Mouse (Mus musculus) neural tube, embryonic 14.5 days (tissue): ENCODE results near the gene Kcnt1. TPM values are rescaled to one million over a fixed set of nuclear protein-coding genes. Genes with fewer than 3 reads are reported as not detected.

Experiments
- ATAC-seq: fragments of 200-750 bp; cut with Nextera tagmentation; 2 replicates; pipeline ENCODE4 v1.8.0; 2017; ENCODE audit warnings: low read depth, mild to moderate bottlenecking, moderate TSS enrichment, moderate library complexity
- H3K27ac ChIP-seq: fragments of 300-500 bp; sonication (generic); 2 replicates; pipeline ENCODE4 v1.5.1; 2014; ENCODE audit warnings: low read depth, mild to moderate bottlenecking, control low read depth, low read length, moderate library complexity, mixed read lengths
- H3K27me3 ChIP-seq: fragments of 300-500 bp; sonication (generic); 2 replicates; pipeline ENCODE4 v1.6.1; 2014; ENCODE audit warnings: low read length; ENCODE audit not compliant: control insufficient read depth, insufficient read depth
- H3K36me3 ChIP-seq: fragments of 300-500 bp; sonication (generic); 2 replicates; pipeline ENCODE4 v1.6.1; 2014; ENCODE audit warnings: low read length, mixed read lengths; ENCODE audit not compliant: control insufficient read depth, insufficient read depth
- H3K4me1 ChIP-seq: fragments of 300-500 bp; sonication (generic); 2 replicates; pipeline ENCODE4 v1.6.1; 2014; ENCODE audit warnings: low read length; ENCODE audit not compliant: control insufficient read depth, insufficient read depth
- H3K4me2 ChIP-seq: fragments of 300-500 bp; sonication (generic); 2 replicates; pipeline ENCODE4 v1.6.1; 2014; ENCODE audit warnings: mild to moderate bottlenecking, low read depth, low read length, control low read depth
- H3K4me3 ChIP-seq: fragments of 300-500 bp; sonication (generic); 2 replicates; pipeline ENCODE4 v1.5.1; 2014; ENCODE audit warnings: low read depth, low read length, control low read depth, mixed read lengths
- H3K9ac ChIP-seq: fragments of 300-500 bp; sonication (generic); replicated peaks from 2 replicates; pipeline ENCODE4 v1.6.1; 2014; ENCODE audit warnings: low read depth, mild to moderate bottlenecking, control low read depth, low read length, mixed read lengths
- H3K9me3 ChIP-seq: fragments of 300-500 bp; sonication (generic); 2 replicates; pipeline ENCODE4 v1.6.1; 2016; ENCODE audit warnings: low read length; ENCODE audit not compliant: control insufficient read depth
- WGBS: fragments of 180-500 bp; shearing (Covaris S2); extraction: QIAGEN DNeasy Blood & Tissue Kit; methylation state at CpG from one replicate; pipeline ENCODE4 v1.1.7; 2014; 5-methylcytosine and 5-hydroxymethylcytosine counted together
- polyA plus RNA-seq: library from polyadenylated mRNA; unstranded; fragments of >200 nt; fragmentation: Nextera tagmentation; extraction: Ambion mirVana; gene quantifications from 2 replicates; pipeline ENCODE4 v1.2.1, GENCODE M21; 2014

Kcnt1 gene
- polyA plus RNA-seq, 1 experiment from 2014 or later: 22.9 TPM

- H3K27me3 ChIP-seq: no peaks in the 10 kb centered on the region
- 90% methylated on average over 3 of the region's 3 CpGs for WGBS
- H3K9ac ChIP-seq: no peak overlapping the region
- H3K27ac ChIP-seq: no peak overlapping the region
- no peak for ATAC-seq
- H3K4me1 ChIP-seq: no peaks in the 10 kb centered on the region
- no peaks in the 10 kb centered on the region for H3K36me3 ChIP-seq
- no peaks in the 10 kb centered on the region for H3K9me3 ChIP-seq
- no peak overlapping the region for H3K4me2 ChIP-seq
- no peak overlapping the region for H3K4me3 ChIP-seq
Observed at GRCm38 (mm10) chr2:25844097-25844496, 19.4 kb upstream of the Kcnt1 start.

GRCm38 (mm10) chr2:25846516-25846915, 17.0 kb upstream of the Kcnt1 start:
- Histone ChIP-seq H3K4me3 (no peak overlapping the region), H3K4me2 (no peak overlapping the region), H3K36me3 (no peaks in the 10 kb centered on the region), H3K4me1 (no peaks in the 10 kb centered on the region), H3K9me3 (no peaks in the 10 kb centered on the region), H3K27ac (no peak overlapping the region), H3K9ac (no peak overlapping the region), H3K27me3 (no peaks in the 10 kb centered on the region)
- ATAC-seq: no peak
- WGBS: 82% methylated on average over 8 of the region's 8 CpGs

GRCm38 (mm10) chr2:25847226-25847625, 16.3 kb upstream of the Kcnt1 start, which contains the start of gene Sohlh1:
Gene Sohlh1 (minus strand): TSS chr2:25847248.
- H3K4me3 ChIP-seq: no peak within 1 kb of the TSS
- H3K4me1 ChIP-seq: no peaks in the 10 kb centered on the region
- no peak for ATAC-seq
- no peak within 1 kb of the TSS for H3K4me2 ChIP-seq
- H3K27me3 ChIP-seq: no peaks in the 10 kb centered on the region
- no peaks in the 10 kb centered on the region for H3K9me3 ChIP-seq
- H3K36me3 ChIP-seq: no peaks in the 10 kb centered on the region
- no peak within 1 kb of the TSS for H3K27ac ChIP-seq
- 78% methylated on average over 12 of the region's 16 CpGs for WGBS
- no peak within 1 kb of the TSS for H3K9ac ChIP-seq

GRCm38 (mm10) chr2:25850330-25850729, 13.2 kb upstream of the Kcnt1 start:
- no peak for ATAC-seq
- Histone ChIP-seq H3K36me3 (no peaks in the 10 kb centered on the region), H3K4me1 (no peaks in the 10 kb centered on the region), H3K27ac (no peak overlapping the region), H3K27me3 (no peaks in the 10 kb centered on the region), H3K4me3 (no peak overlapping the region), H3K9me3 (no peaks in the 10 kb centered on the region), H3K4me2 (no peak overlapping the region), H3K9ac (no peak overlapping the region)
- WGBS: 17% methylated on average over 4 of the region's 4 CpGs

GRCm38 (mm10) chr2:25852626-25853025, 10.9 kb upstream of the Kcnt1 start:
- H3K27me3 ChIP-seq: no peaks in the 10 kb centered on the region
- no peak overlapping the region for H3K4me3 ChIP-seq
- H3K27ac ChIP-seq: no peak overlapping the region
- H3K4me1 ChIP-seq: no peaks in the 10 kb centered on the region
- no peaks in the 10 kb centered on the region for H3K9me3 ChIP-seq
- no peak overlapping the region for H3K9ac ChIP-seq
- no peaks in the 10 kb centered on the region for H3K36me3 ChIP-seq
- no peak overlapping the region for H3K4me2 ChIP-seq
- no peak; the same call in 1 of the 2 replicates for ATAC-seq
- 45% methylated on average over 3 of the region's 3 CpGs for WGBS

GRCm38 (mm10) chr2:25853998-25854397, 9.5 kb upstream of the Kcnt1 start:
- no peaks in the 10 kb centered on the region for H3K9me3 ChIP-seq
- H3K36me3 ChIP-seq: no peaks in the 10 kb centered on the region
- ATAC-seq: no peak
- no peak overlapping the region for H3K27ac ChIP-seq
- no peaks in the 10 kb centered on the region for H3K4me1 ChIP-seq
- H3K9ac ChIP-seq: no peak overlapping the region
- no peaks in the 10 kb centered on the region for H3K27me3 ChIP-seq
- 83% methylated on average over 5 of the region's 5 CpGs for WGBS
- H3K4me3 ChIP-seq: no peak overlapping the region
- no peak overlapping the region for H3K4me2 ChIP-seq

GRCm38 (mm10) chr2:25859891-25860290, 3.6 kb upstream of the Kcnt1 start:
- Histone ChIP-seq H3K4me2 (no peak overlapping the region), H3K27me3 (no peaks in the 10 kb centered on the region; the same call in 1 of the 2 replicates), H3K4me3 (no peak overlapping the region), H3K4me1 (peaks cover 13% of the 10 kb centered on the region; the same call in 1 of the 2 replicates), H3K9me3 (no peaks in the 10 kb centered on the region), H3K27ac (no peak overlapping the region), H3K9ac (no peak overlapping the region), H3K36me3 (no peaks in the 10 kb centered on the region)
- WGBS: 94% methylated on average over 3 of the region's 3 CpGs
- no peak for ATAC-seq

- Histone ChIP-seq H3K9ac (no peak overlapping the region), H3K9me3 (no peaks in the 10 kb centered on the region), H3K4me2 (no peak overlapping the region), H3K27me3 (no peaks in the 10 kb centered on the region; the same call in 1 of the 2 replicates), H3K4me3 (no peak overlapping the region), H3K27ac (no peak overlapping the region), H3K4me1 (peaks cover 16% of the 10 kb centered on the region; the same call in 1 of the 2 replicates), H3K36me3 (no peaks in the 10 kb centered on the region)
- ATAC-seq: no peak
- WGBS: 70% methylated on average over 2 of the region's 2 CpGs
Observed at GRCm38 (mm10) chr2:25862038-25862437, 1.5 kb upstream of the Kcnt1 start.

GRCm38 (mm10) chr2:25862696-25863270, 751 bp upstream of the Kcnt1 start:
- peak overlapping the region; percentile 98 for H3K4me2 ChIP-seq
- no peak overlapping the region for H3K27ac ChIP-seq
- H3K9me3 ChIP-seq: no peaks in the 10 kb centered on the region
- H3K9ac ChIP-seq: no peak overlapping the region
- no peak for ATAC-seq
- H3K4me3 ChIP-seq: no peak overlapping the region; the same call in 1 of the 2 replicates
- 65% methylated on average over 5 of the region's 5 CpGs for WGBS
- H3K27me3 ChIP-seq: no peaks in the 10 kb centered on the region; the same call in 1 of the 2 replicates
- no peaks in the 10 kb centered on the region for H3K36me3 ChIP-seq
- peaks cover 16% of the 10 kb centered on the region; the same call in 1 of the 2 replicates for H3K4me1 ChIP-seq
